Mouse (Mus musculus): ENCODE data around the gene Dlat.

The Dlat gene

GRCm38 (mm10) chr9:50659392-50660217 lies at the start of gene Dlat:
TSS of gene Dlat (minus strand) at chr9:50659780.
- peak; percentile 89 for DNase-seq (ENCODE audit: low spot score)

GRCm38 (mm10) chr9:50709108-50709507 lies 49.5 kb upstream of the Dlat start:
- no peak for DNase-seq (ENCODE audit: low spot score)

- no peak for DNase-seq (ENCODE audit: low spot score)
Measured at GRCm38 (mm10) chr9:50704907-50705306, 45.3 kb upstream of the Dlat start.

DNA sequence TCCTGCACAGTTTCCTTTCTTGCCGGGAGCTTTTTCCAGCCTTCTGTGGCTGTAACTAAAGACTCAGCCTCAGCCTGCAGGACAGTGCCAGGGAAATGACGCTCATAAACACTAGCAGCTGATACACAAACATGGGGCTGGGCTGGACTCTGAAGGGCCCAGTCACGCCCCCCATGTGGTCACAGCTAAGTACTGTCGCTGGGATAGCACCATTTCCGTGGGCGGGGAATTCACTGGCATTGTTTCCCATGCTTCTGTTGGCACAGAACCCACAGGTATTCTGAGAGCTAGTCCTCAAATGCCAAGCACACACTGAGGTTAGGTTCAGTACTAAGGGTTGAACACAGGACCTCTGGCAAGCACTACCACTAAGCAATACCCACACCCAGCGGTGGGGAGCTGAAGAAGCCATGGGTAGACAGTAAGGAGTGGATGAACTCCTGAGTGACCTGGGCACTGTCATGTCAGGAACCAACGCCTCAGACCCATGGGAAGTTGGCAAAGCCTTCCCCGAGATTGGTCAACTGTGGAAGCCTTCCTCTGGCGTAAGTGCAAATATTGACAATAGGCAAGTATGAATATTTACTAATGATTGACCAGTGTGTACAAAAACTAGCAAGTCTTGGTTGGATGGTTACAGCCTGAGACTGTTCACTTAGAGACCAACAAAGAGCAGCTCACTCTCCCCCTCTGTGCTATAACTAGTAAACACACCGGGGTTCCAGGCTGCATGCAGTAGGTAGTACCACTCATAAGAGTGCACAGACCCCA lies 41.5 kb upstream of the Dlat start:
- no peak for DNase-seq (ENCODE audit: low spot score)

GRCm38 (mm10) chr9:50698418-50699409 lies 39.1 kb upstream of the Dlat start:
- DNase-seq (ENCODE audit: low spot score) = no peak

GRCm38 (mm10) chr9:50697706-50698041 lies 38.1 kb upstream of the Dlat start:
- peak; percentile 30 for DNase-seq (ENCODE audit: low spot score)

DNA sequence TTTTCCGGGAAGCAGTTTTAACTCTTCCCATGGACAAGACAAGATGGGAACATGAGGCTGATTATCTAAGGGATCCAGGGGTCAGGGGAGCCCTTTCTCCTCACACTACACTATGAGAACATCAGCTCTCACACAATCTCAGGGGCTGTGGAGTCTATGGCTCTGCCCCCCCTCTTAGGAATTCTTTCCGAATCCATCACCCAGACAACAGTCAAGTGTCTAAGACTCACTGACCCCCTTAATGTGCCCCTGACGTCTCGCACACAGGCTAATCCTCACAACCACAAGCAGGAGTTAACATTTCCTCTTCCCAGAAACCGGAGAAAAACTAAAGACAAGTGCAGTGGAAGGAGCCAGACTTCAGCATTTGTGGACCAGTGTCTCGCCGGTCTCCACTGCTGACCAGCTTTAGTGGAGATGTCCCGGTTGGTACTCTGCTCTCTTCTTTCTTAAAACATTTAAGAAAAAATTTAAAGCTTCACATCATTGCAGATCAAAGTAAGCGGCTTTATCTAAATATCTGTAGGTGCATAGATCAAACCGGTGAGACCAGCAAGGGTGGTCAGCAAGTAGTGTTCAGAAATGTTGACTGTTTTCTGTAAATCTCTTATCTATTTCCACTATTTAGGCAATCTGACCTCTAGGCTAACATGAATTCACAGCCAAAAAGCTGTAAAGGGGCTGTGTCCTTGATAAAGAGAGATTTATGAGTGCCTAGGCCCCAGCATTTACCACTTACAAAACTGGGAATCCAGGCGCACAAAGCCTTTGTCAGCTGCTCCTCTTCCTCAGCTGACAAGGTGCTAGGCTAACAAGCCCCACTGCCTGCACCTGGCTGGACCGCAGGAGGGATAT lies 37.5 kb upstream of the Dlat start:
- no peak for DNase-seq (ENCODE audit: low spot score)

GRCm38 (mm10) chr9:50695153-50695552 lies 35.6 kb upstream of the Dlat start:
- DNase-seq (ENCODE audit: low spot score) = no peak

DNA sequence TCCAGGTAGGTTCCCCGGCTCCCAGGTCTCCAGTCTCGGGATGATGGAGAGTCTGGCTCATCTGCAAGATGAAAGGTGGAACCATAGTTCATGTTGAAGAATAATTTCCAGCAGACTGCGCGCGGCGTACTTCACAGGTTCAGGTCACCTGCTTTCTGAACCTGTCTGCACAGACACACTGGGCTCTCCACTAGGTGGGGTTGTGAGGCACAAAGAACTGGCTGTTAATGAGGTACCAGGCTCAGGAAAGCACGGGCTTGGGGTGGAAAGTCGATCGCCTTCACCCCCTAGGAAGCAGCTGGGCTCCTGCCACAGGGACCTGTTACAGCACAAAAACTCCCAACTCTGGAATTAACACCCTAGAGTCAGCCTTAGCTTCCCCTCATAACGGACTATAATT lies 34.1 kb upstream of the Dlat start:
- DNase-seq (ENCODE audit: low spot score) = no peak

GRCm38 (mm10) chr9:50692626-50693580 lies 33.3 kb upstream of the Dlat start:
- DNase-seq (ENCODE audit: low spot score) = peak; percentile 68

DNA sequence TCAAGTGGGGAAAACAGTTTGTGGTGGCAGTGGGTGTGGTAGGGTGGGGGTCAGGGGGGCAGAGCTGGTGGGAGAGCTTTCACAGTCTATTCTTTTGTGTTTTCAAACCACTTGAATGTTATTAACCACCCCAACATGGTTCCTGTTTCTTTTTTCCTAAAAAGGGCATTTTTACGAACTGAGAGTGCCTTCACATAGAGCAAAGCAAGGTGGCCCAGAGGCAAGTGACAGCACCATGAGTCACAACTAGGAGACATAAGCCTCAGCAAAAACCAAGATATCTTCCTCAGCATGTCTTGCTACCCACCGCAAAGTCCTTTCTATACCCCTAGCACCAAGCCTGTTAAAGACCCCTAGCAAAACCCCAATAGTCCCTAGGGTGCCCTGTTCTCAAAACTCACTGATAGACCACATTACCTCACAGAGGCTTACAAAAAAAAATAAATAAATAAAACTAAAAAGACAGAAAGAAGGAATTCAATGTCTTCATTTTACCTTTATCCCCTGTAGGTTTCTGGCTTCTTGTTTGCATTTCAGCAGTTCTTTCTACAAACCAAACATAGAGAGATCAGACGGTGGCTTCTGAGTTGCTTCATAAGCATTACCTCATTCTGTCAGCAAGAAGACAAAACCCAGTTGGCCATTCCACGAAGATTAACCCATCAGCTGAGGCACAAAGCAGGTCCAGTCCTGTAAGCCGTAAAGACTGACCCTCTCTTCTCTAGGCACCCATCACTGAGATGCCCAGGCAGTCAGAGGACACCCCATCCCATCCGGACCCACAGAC lies 27.5 kb upstream of the Dlat start:
- DNase-seq (ENCODE audit: low spot score) = peak; percentile 44

DNA sequence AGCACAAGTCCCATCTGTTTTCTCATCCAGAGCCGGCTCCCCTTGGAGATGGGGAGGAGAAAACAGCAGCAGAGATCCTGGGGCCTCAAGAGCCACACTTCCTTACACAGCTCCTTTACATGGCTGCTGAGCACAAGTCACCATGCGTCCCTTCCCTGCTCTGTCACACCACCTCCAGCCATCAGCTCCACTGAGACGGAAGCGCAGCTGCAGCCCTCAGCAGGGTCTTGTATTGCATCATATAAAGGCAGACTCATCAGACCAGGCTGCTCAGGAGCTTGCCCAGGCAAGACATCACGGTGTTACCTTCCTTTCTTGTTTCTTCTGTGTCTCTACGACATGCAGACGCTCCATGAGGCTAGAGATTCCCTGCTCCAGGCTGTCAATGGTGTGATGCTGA lies 22.1 kb upstream of the Dlat start:
- no peak for DNase-seq (ENCODE audit: low spot score)

DNA sequence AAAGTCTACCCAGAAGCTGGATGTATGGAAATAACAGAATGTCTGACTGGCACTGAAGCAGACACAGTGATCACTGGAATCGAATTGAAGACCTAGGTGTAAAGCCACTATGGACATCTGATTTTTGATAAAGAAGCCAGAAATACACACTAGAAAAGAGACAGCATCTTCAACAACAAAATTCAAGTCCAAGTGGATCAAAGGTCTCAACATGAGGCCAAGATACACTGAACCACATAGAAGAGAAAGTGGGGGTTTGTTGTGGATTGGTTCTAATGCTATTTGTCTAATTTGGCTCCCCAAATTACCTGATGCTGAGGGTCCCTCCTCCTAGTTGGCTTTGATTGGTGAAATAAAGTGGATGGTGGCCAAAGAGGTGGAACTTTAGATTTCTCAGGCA lies 19.8 kb upstream of the Dlat start:
- no peak for DNase-seq (ENCODE audit: low spot score)

GRCm38 (mm10) chr9:50674771-50675170 lies 15.2 kb upstream of the Dlat start:
- no peak for DNase-seq (ENCODE audit: low spot score)

- DNase-seq (ENCODE audit: low spot score) = no peak
Measured at GRCm38 (mm10) chr9:50670690-50671089, 11.1 kb upstream of the Dlat start.

- DNase-seq (ENCODE audit: low spot score) = no peak
Measured at GRCm38 (mm10) chr9:50667579-50668498, 8.3 kb upstream of the Dlat start.

- no peak for DNase-seq (ENCODE audit: low spot score)
Measured at GRCm38 (mm10) chr9:50666442-50666841, 6.9 kb upstream of the Dlat start.

DNA sequence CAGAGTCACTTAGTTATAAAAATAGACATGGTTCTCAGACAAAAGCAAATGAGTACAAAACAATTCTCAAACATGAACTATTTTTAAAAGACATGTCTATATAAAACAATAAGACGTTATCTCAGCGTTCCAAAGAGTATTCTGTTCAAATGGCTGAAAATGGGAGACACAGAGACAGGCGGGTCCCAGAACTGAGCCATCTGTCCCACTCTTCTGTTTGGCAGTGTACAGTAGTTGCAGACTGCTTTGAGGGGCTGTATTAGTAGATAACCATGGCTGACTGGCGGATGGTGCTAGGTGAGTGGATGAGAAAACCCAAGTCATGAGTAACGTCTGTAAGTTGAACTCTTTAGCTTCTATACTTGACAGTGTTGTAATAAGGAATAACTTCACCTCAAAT lies 5.2 kb upstream of the Dlat start:
- no peak for DNase-seq (ENCODE audit: low spot score)

Data from yolk sac, embryonic 10.5 days (tissue).